Mouse (Mus musculus): Measurements from ENCODE around the gene Irf9.

GRCm38 (mm10) chr14:55557003-55557402, 46.4 kb upstream of the Irf9 start:
- peak; percentile 43; the same call in 1 of the 2 replicates for TF ChIP-seq CTCF (IDR thresholded peaks at IDR 0.05; ENCODE audit: low read depth, low read length)
- no peak for TF ChIP-seq GATA1 (IDR thresholded peaks at IDR 0.05; ENCODE audit: borderline replicate concordance, low read length)

Data from G1E (cell line).